Mouse (Mus musculus) cerebellum, adult 11 months (tissue): Measurements from ENCODE around the gene Gm15517.
"Not testable (repeated sequence)": the region's sequence is repeated elsewhere in the genome, so short reads cannot be mapped to it uniquely, and the experiment has no call there.

Experiments
- DNase-seq: peaks from one replicate; pipeline ENCODE4 v3.0.0; 2022

Gene Gm15517

GRCm38 (mm10) chr7:44271309-44271708 is 10.1 kb downstream of the Gm15517 start:
- DNase-seq, result no peak

DNA sequence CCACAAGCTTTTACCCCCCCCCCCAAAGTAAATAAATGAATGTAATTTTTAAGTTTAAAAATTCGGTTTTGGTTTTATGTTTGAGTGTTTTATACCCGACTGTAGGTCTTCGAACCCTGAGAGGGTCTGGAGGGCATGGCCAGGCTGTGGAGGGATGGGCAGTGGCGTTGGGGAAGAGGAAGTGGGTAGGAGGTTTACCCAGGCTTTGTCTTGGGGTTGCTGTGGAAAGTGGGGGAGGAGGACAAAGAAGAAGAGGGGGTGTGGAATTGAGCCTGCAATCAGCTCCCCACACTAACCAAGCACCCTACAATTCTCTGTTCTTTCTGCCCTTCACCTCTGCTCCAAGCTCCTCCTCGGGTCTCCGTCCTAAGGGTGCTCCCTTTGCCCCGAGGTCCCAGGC is 11.3 kb downstream of the Gm15517 start:
- no peak for DNase-seq

- no peak for DNase-seq
Measured at GRCm38 (mm10) chr7:44273446-44273845, 12.2 kb downstream of the Gm15517 start.

GRCm38 (mm10) chr7:44274096-44274495 is 12.8 kb downstream of the Gm15517 start:
- DNase-seq, result no peak

- DNase-seq, result no peak
Measured at GRCm38 (mm10) chr7:44275546-44275945, 14.3 kb downstream of the Gm15517 start.

GRCm38 (mm10) chr7:44276461-44277249 is 15.4 kb downstream of the Gm15517 start:
- DNase-seq, result no peak

GRCm38 (mm10) chr7:44277250-44277622 is 16.0 kb downstream of the Gm15517 start:
- peak; percentile 65 for DNase-seq

DNA sequence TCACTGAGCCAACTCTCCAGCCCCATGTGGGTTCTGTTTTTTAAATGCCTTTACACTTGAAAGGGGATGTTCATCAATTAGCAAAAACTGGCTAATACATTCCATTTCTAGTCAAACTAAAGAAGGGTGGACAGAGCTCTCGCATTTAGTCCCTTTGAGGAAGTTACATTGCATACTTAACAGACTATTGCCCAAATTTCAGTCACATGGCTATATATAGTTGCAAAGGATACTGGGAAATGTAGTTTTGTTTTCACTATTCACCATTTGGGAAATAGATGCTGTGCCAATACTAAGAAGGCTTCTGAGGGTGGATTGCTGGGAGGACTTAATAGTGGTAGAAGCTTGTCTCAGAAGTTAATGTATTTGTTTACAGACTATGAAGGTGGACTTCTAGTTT is 19.7 kb downstream of the Gm15517 start:
- no peak for DNase-seq

- DNase-seq, result no peak
Measured at GRCm38 (mm10) chr7:44281586-44281985, 20.3 kb downstream of the Gm15517 start.

GRCm38 (mm10) chr7:44287760-44288159 is 26.5 kb downstream of the Gm15517 start:
- no peak for DNase-seq

DNA sequence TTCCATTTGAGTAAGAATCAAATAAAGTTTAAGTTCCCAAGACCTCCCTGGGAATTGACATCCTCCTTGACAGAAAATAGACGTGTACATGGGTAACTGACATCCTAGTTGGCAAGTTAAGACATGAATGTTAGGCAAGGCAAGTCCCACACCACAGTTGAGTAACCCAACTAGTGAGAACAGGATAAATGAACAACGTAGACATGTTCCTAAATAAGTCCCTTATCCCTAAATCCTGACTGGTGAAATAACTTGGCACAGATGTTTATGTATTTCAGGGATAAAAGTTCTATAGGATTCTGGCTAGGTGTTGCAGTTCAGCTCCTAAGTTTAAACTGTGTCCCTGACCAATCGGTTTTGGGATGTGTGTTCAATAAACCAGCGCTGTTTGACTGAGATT is 29.7 kb downstream of the Gm15517 start:
- no peak for DNase-seq

GRCm38 (mm10) chr7:44291418-44291817 is 30.2 kb downstream of the Gm15517 start:
- DNase-seq, result no peak

- DNase-seq, result not testable (repeated sequence)
Measured at GRCm38 (mm10) chr7:44297501-44297900, 36.3 kb downstream of the Gm15517 start.

- peak; percentile 37 for DNase-seq
Measured at GRCm38 (mm10) chr7:44303346-44304340, 42.4 kb downstream of the Gm15517 start.

DNA sequence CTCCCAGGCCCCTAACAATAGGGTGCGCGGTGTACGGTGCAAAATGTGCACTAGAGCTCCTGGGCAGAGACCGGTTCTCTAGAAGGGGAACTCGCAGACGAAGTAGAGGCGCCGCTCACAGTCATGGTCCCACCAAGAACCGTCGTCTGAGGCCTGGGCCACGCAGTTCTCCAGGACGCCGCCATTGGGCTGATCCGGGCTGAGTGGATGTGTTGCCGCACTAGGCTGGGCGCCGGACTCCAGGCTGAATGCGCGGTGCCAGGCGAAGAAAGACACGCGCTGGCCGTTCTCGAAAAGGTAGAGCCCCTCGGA is 43.2 kb downstream of the Gm15517 start:
- no peak for DNase-seq

- DNase-seq, result peak; percentile 98
Measured at GRCm38 (mm10) chr7:44304775-44305641, 43.8 kb downstream of the Gm15517 start.

DNA sequence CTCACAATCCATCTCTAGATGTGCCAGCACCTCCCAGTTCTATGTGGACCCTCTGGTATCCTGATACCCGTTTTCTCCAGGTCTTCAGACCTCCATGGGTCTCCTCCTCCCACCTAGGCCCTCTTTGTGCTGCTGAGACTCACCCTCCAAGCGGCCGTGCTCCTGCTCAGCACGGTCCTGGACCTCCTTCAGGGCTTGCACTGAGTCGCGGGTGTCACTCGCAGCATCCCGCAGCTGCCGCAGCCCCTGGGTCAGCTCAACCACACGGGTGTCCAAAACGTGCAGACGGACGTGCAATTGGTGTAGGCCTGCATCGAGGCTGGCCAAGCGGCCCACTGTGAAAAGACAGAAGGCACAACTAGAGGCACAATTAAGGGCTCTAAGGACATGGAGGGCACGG is 44.4 kb downstream of the Gm15517 start:
- DNase-seq, result no peak

DNA sequence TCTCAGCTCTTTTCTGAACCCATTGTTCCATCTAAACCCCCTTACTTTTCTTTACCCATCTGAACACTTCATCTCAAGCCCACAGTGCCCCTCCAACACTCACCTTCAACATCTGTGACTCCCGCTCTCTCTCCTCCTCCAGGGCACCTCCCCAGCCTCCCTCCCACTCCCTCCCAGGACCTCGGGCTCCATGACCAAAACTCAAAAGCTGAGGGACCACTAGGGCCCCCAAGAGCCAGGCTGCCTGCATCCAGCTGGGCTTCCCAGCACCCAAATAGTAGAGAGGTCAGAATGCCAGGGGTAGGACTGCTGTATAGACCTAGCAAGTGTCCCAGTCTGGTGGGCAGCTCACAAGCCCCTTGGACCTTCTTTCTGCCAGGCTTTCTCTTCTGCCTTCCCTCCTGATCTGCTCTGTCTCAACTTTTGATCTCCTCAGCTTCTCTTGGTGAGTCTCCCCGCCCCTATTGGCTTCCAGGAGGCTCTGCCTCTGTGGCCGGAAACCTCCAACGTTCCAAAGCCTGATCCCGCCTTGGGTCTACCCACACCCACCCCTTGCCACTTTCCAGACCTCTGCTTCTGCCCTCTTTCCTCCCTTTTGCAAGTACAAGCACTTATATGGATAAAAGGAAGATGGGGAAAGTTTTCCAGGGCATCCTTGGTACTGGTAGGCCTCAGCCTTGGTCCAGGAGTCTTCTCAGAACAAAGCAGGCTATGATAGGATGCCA is 45.4 kb downstream of the Gm15517 start, which contains the start of gene Clec11a:
Gene Clec11a, minus strand, starts transcription at position 387 of the 725 bp plus-strand sequence.
- DNase-seq, result peak; percentile 35

DNA sequence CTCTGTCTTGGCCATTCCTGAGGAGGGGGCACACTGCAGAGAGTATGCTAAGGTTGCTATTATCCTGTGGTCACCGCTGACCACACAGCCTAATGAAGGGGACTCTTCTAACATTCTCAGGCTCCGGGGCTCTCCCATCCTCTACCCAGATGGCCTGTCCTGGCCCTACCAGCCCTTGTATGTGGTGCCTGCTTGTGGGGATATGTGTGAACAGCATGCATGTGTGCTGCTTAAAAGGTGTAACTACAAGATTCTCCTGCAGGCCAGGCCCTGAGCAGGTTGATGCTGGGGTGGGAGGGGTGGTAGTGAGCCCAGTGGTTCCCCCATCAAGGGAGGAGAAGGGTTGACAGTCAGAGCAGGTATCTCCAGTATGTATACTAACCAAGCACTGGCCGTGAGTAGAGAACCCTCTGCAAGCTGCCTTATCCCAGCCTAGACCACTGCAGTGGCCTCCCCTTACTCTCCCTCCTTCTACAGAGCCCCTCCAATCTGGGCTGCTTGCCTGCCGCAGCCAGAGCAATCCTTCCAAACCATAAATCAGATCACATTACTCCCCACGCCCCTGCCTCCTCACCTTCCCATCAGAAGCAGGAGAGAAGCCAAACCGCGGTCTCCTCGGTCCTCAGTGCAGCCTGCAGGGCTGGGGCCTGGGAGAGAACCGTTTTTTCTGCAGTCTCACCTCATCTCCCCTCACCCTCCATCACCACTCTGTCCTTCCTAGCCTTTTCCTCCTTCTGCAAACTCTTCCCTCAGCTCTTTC is 46.2 kb downstream of the Gm15517 start:
- DNase-seq, result no peak

DNA sequence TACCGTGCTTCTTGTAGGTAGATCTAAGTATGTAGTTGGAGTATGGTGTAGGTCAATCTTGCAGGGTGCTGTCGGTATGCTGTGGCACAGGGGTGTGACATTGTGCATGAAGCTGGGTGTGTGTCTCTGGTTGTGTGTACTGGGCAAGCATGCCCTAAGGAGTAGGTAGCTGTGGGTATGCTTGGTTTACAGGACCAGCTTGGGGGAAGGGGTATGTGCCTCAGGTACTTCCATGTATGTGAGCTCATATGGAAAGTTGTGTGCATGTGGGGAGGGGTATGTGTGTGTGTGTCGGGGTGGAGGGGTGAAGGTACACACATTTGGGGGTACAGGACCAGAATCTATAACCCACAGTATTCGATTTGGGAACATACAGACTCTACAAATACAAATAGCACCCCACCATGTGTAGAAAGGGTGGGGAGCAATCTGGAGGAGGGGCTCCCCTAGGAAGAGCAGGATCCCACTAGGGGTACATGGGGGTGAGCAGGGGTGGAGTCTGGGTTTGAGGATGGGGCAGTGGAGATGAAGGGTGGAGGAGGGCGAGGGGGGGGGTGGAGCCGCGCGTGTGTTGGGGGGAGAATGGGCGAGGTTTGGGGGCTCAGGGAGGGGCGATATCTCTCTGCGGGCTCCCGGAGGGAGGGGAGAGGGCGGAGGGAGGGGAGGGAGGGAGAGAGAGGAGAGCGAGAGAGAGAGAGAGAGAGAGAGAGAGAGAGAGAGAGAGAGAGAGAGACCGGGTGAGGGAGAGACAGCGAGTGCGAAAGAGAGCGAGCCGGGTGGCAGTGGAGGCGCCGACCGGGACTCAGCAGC is 48.4 kb downstream of the Gm15517 start, which contains the start of gene Shank1:
Gene Shank1, plus strand, starts transcription at position 779 of the 810 bp plus-strand sequence.
- no peak for DNase-seq
